Mouse (Mus musculus): ENCODE data around the gene P2rx3. TPM values are rescaled to one million over a fixed set of nuclear protein-coding genes. Genes with fewer than 3 reads are reported as not detected.
A peak's percentile ranks its signal among the peaks of the same experiment; 100 is the strongest.

The P2rx3 gene
- polyA plus RNA-seq (2017; shearing (Covaris generic)) = 1 to 10 TPM in 1 of 3 experiments, not detected in 2; 1.3 TPM

DNA sequence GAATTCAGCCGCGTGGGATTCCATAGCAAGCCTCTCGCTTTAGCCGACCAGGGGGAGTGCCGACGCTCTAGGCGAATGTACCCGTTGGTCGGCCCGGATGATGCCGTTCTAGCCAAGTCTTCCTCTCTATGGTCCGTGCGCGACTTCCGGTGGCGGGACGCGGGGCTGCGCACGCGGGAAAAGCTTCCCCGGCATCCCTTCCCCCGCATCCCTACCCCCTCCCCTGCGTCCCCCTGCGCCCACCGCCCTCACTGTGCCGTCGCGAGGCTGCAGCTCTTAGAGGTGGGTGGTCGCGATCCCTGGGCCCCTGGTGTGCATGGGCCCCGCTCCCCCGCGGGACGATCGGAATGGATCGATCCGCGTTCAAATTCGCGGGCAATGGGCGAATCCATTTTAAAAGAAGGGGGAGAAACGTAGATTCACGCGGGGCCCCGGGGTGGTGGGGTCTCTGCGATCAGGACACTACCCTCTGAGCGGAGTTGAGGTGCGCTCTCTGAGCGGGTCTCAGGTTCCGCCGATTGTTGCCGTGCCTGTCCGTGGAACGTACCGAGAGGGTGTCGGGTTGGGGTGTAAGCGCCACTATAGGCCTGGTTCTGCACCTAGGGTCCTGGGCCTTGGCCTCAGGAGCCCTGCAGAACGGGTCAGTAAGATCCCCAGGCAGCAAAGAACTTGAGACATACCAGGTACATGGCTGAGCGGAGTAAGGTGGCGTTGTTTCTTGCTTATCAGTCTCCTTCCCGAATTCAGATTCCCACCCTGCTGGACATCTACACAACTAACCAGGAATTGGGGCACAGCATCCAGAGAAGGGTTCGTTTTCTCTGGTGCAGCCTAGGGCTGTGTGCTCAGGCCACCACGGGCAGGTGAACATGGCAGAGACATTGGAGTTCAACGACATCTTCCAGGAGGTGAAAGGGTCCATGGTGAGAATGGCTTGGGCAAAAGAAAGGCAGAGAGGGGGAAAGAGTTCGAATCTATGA, at the start of gene P2rx3, which contains the start of gene Ssrp1:
P2rx3 (minus strand) TSS at position 416 of the 980 bp plus-strand sequence.
Ssrp1 (plus strand) TSS at position 188 of the 980 bp plus-strand sequence.
- ATAC-seq = peak; percentile 94

GRCm38 (mm10) chr2:85073751-85074150, 36.5 kb upstream of the P2rx3 start:
- no peak for ATAC-seq

GRCm38 (mm10) chr2:85071921-85072320, 34.7 kb upstream of the P2rx3 start:
- no peak for ATAC-seq

GRCm38 (mm10) chr2:85070086-85070485, 32.8 kb upstream of the P2rx3 start:
- no peak for ATAC-seq

DNA sequence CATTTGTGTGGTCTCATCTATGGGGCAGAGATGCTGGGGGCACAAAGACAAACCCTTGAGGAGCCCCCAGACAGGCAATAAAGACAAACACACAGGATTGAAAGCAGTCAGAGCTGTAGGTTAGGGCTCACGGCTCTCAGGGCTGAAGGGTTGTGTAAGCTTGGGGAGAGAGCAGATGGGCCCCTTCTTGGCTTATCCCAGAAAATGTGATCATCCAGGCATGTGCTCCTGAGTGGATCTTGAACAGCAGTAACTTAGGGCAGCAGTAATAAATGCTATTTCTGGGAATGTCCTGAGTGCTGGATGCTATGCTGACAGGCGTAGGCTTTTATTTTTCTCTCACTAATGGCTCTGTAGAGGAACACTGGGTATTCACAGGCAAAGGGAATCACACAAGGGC, 31.4 kb upstream of the P2rx3 start:
- ATAC-seq = no peak

GRCm38 (mm10) chr2:85067903-85068625, 30.8 kb upstream of the P2rx3 start:
- ATAC-seq = no peak

DNA sequence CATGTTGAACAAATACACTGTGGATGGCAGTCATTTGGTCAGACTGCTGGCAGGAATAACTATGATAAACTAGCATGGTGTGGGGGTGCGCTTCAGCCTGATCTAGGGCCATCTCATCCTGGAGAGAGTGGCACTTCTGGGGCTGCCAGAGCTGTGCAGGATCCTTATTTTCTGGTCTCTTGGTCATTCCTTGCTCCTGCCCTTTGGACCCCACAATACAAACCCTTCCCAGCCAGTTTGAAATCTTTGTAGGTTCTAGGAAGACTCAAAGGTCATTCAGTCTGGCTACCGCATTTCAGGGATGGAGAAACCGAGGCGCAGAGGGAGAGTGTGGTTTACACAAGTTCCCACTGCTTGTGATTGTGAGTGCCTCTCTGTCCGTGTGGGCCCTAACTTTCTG, 29.7 kb upstream of the P2rx3 start:
- no peak for ATAC-seq

DNA sequence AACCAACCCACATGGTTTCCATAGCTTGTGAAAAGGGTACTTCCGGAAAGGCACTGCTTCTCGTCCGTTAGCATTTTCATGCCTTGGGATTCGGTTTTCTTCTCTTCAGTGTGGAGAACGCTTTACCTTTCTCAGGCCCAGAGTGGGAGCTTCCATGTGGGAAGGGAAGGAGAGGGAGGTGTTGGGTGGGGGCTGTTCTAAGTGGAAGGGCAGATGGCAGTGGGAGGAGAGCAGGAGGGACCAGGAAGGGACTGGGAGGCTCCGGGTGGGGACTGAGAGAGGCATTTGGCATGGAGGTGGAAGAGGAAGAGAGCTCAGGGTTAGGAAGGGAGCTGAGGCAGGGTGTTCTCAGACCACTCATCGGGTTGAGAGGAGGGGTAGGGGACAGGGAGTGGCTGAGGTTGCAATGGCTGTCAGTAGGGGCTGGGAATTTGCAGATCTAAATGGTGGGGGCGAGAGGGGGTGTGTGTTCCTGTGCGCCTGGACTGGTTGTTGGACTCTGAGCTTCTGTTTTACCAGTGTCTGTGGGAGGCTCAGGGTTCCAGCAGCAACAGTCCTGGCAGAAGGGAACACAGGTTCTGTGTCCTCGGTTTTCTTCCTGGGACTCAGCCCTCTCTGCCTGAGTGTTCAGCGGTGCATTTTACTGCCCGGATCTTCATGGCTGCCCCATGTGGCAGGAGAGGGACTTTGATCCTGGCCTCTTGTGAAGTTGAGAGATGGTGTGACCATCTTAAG, 28.0 kb upstream of the P2rx3 start:
- no peak for ATAC-seq

DNA sequence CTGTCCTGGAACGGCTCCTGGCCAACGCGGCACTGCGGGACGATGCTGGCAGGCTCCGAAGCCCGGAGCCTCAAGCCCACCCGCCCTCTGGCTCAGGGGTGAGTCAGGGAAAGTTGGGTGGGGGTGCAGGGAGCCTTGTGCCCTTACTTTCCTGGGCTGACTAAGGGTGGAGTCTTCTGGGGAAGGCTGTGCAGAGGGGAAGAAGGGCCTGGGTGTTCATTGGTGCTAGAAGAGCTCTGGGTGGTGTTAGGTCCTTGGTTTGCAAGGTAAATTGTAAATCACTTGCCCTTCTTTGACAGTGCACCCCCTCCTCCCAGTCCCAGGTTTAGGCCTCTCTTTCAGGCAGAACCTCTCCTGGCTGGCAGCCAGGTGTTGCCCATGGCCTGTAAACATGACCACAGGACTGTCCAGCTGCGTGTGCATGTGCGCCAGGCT, 23.9 kb upstream of the P2rx3 start:
- peak; percentile 10 for ATAC-seq

DNA sequence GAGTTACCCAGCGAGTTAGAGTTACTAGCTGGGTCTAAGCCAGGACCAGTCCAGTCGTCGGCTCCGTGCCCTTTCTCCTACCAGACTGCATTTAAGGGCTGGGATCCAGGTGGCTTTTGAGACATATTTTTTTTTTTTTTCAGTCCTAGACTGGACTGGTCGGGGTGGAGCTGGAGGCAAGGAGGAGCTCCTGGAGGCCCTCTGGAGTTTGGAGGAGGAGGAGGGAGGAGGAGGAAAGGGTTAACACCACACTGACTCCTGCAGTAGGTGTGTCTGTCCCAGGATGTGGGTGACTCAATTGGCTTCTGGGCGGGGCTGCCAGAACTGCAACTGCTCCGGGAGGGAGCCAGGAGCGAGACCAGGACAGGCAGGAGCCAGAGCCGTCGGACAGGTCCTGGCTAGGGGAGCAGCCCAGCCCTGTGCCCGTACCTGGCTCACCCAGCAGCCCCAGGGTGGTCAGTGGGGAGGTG, 23.4 kb upstream of the P2rx3 start:
- ATAC-seq = peak; percentile 87

DNA sequence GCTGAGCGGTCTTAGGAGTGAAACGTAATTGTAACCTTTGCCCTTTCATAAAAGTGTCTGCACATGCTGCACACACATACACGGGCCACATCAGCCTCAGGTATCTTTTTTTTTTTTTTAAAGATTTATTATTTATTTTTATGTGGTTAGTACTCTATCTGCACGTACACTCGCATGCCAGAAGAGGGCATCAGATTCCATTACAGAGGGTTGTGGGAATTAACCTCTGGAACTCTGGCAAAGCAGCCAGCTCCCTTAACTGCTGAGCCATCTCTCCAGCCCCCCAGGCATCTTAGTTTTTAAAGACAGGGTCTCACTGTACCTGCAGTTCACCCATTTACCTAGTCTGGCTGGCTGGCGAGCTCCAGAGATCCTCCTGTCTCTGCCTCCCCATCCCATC, 22.4 kb upstream of the P2rx3 start:
- no peak for ATAC-seq

GRCm38 (mm10) chr2:85056711-85057110, 19.4 kb upstream of the P2rx3 start:
- no peak for ATAC-seq

DNA sequence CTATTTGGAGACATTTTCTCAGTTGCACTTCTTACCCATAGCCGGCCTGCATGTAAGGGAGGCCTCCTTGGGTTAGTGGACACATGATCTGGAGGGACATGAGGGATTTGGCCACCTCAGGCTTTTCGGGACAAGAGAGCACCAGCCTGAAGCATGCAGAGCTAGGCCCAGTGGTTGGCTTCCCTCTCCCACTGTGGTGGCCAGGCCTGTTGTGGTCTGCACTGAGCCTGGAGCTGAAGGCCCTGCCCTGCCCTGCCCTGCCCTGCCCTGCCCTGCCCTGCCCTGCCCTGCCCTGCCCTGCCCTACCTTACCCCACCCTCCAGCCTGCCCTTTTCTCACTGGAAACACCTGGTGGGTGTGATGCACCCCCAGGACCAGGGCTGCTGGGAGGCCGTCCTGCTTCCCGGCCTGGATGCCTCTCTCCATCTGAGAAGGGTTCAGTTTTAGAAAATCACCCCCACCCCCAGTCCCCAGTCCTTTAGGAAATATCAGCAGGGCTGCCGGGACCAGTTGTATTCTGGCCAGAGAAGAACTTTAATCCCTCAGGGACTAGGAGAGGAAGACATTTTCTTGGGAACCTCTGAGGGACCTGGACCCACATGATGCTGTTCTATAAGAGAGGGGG, 16.0 kb upstream of the P2rx3 start:
- ATAC-seq = no peak

DNA sequence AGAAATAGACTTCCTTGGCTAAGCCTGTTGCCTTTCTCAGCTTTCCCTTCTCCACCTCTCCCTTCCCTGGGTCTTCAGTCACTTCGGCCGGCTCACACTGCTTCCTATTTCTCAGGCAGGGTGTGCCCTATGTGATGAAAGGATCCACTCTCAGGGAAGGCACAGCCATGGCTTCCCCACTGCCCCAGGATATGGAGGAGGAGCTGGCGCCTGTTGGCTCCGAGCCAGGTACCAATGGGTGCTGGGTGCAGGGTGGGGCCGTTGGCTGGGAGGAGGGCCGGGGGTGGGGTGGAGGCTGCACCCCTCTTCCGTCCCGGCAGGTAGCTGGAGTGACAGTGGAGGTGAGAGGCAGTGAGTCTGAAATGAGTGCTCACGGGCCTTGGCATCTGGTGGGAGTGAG, 13.5 kb upstream of the P2rx3 start:
- no peak for ATAC-seq

DNA sequence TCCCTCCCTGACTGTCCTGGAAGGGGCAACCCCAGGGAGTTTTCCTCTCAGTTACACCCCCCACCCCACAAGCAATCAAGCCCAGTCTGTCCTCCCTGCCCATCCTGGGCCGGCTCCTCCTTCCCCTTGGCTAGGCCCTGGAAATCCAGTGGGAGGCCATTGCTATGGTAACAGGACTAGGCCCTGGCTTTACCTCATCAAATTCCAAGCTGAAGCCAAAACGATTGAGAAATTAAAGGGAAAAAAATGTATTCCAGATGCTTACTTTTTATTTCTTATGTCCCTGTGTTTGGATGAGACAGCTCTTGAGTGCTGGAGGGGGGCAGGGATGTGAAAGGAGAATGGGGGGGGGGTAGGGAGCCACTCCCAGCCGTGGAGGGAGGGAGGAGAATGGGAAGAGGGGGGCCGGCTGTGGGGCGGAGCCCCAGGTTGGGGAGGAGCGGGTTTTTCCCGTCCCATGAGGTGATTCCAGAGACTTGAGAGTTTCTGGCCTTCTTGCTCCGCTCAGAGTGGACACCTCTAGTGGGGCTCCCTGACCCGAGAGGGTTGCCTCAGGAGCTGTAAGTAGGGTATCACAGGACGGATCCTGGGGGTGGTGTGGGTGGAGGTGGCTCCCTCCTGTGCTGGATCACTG, 12.9 kb upstream of the P2rx3 start:
- ATAC-seq = no peak

DNA sequence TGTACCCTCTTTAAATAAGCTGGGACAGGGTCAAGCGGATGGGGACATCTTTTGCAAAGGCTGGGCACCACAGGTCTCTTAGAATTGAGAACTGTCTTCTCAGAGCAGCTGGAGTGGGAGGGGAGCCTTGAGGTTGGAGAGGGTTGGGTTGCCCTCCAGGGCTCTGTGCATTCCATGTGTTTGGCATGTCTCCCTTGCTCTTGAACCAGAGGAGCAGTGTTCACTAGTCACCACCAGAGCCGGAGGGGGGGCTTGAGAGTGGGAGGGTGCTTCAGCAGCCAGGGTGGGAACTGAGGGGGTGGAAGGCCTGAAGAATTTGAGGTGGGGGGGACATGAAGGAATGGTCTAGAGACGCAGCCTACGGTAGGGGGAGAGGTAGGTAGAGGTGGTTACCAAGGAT, 12.0 kb upstream of the P2rx3 start:
- no peak for ATAC-seq

GRCm38 (mm10) chr2:85048168-85048751, 11.0 kb upstream of the P2rx3 start:
- ATAC-seq = peak; percentile 29

GRCm38 (mm10) chr2:85047596-85048167, 10.4 kb upstream of the P2rx3 start, which contains the start of gene Tnks1bp1:
Tnks1bp1 (plus strand) TSS chr2:85048022.
- ATAC-seq = peak; percentile 91

GRCm38 (mm10) chr2:85047081-85047480, 9.8 kb upstream of the P2rx3 start:
- peak; percentile 0 for ATAC-seq

GRCm38 (mm10) chr2:85046222-85046621, 9.0 kb upstream of the P2rx3 start:
- ATAC-seq = no peak

DNA sequence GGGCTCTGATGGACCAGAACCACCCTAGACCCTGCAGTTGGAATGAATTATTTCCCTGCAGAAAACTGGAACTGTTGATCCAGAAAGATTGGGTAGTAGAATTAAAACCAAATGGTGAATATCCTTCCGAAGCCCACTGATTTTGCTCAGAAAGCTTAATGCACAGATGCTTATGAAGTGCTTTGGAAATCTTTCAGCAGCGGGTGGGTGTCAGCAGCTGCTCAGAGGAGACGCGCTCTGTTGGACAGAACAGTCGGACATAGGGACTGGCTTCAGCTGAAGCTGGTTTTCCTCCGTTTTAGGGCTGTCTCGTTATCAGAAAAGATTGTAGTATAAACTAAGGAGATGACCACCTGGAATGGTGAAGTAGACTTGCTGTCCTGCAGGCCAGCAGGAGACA, 6.4 kb upstream of the P2rx3 start:
- no peak for ATAC-seq
